Mouse (Mus musculus): ENCODE results near the gene Ly6g6d. TPM values are rescaled to one million over a fixed set of nuclear protein-coding genes. Genes with fewer than 3 reads are reported as not detected.

Ly6g6d gene
- polyA plus RNA-seq, 1 experiment: not detected

- TF ChIP-seq POLR2A (IDR thresholded peaks at IDR 0.05; ENCODE audit: insufficient read depth, low read depth, low read length) (no peak), CTCF (IDR thresholded peaks at IDR 0.05; ENCODE audit: insufficient read depth, low read depth, low read length) (no peak)
- no peak overlapping the region for H3K4me3 ChIP-seq (ENCODE audit: insufficient read depth, low read depth, low read length)
- peaks cover 12% of the 10 kb centered on the region; the same call in 1 of the 2 replicates for H3K4me1 ChIP-seq (ENCODE audit: control insufficient read depth, insufficient read depth, low read length)
- no peak overlapping the region for H3K27ac ChIP-seq (ENCODE audit: insufficient read depth, low read depth, low read length)
- 91% methylated on average over 3 of the region's 3 CpGs for WGBS
Observed at GRCm38 (mm10) chr17:35057090-35057489, 20.8 kb downstream of the Ly6g6d start.

GRCm38 (mm10) chr17:35055691-35056495 is 22.0 kb downstream of the Ly6g6d start:
- TF ChIP-seq CTCF (IDR thresholded peaks at IDR 0.05; ENCODE audit: insufficient read depth, low read depth, low read length) (no peak), POLR2A (IDR thresholded peaks at IDR 0.05; ENCODE audit: insufficient read depth, low read depth, low read length) (no peak)
- peaks cover 20% of the 10 kb centered on the region for H3K4me1 ChIP-seq (ENCODE audit: control insufficient read depth, insufficient read depth, low read length)
- 94% methylated on average over 7 of the region's 7 CpGs for WGBS
- no peak overlapping the region for H3K27ac ChIP-seq (ENCODE audit: insufficient read depth, low read depth, low read length)
- H3K4me3 ChIP-seq (ENCODE audit: insufficient read depth, low read depth, low read length): no peak overlapping the region

GRCm38 (mm10) chr17:35052271-35052798 is 25.5 kb downstream of the Ly6g6d start:
- Histone ChIP-seq H3K4me3 (ENCODE audit: insufficient read depth, low read depth, low read length) (no peak overlapping the region), H3K4me1 (ENCODE audit: control insufficient read depth, insufficient read depth, low read length) (peaks cover 24% of the 10 kb centered on the region), H3K27ac (ENCODE audit: insufficient read depth, low read depth, low read length) (0 out of 2 replicates have a peak overlapping the region, but pooled peaks have one; percentile 41)
- TF ChIP-seq POLR2A (IDR thresholded peaks at IDR 0.05; ENCODE audit: insufficient read depth, low read depth, low read length) (no peak), CTCF (IDR thresholded peaks at IDR 0.05; ENCODE audit: insufficient read depth, low read depth, low read length) (no peak)
- 79% methylated on average over 12 of the region's 12 CpGs for WGBS

GRCm38 (mm10) chr17:35051156-35052086 is 26.4 kb downstream of the Ly6g6d start:
- TF ChIP-seq POLR2A (IDR thresholded peaks at IDR 0.05; ENCODE audit: insufficient read depth, low read depth, low read length) (no peak), CTCF (IDR thresholded peaks at IDR 0.05; ENCODE audit: insufficient read depth, low read depth, low read length) (no peak)
- H3K4me1 ChIP-seq (ENCODE audit: control insufficient read depth, insufficient read depth, low read length): peaks cover 27% of the 10 kb centered on the region
- peak overlapping the region; percentile 41 for H3K27ac ChIP-seq (ENCODE audit: insufficient read depth, low read depth, low read length)
- peak overlapping the region; percentile 47 for H3K4me3 ChIP-seq (ENCODE audit: insufficient read depth, low read depth, low read length)
- 25% methylated on average over 21 of the region's 21 CpGs for WGBS

GRCm38 (mm10) chr17:35050126-35050750 is 27.6 kb downstream of the Ly6g6d start:
- 12% methylated on average over 27 of the region's 27 CpGs for WGBS
- peaks cover 33% of the 10 kb centered on the region for H3K4me1 ChIP-seq (ENCODE audit: control insufficient read depth, insufficient read depth, low read length)
- peak overlapping the region; percentile 47 for H3K4me3 ChIP-seq (ENCODE audit: insufficient read depth, low read depth, low read length)
- TF ChIP-seq CTCF (IDR thresholded peaks at IDR 0.05; ENCODE audit: insufficient read depth, low read depth, low read length) (no peak), POLR2A (IDR thresholded peaks at IDR 0.05; ENCODE audit: insufficient read depth, low read depth, low read length) (no peak)
- peak overlapping the region; percentile 47; the same call in 1 of the 2 replicates for H3K27ac ChIP-seq (ENCODE audit: insufficient read depth, low read depth, low read length)

- H3K4me3 ChIP-seq (ENCODE audit: insufficient read depth, low read depth, low read length): peak within 1 kb of the TSS; percentile 47
- peak within 1 kb of the TSS; percentile 47; the same call in 1 of the 2 replicates for H3K27ac ChIP-seq (ENCODE audit: insufficient read depth, low read depth, low read length)
- TF ChIP-seq POLR2A (IDR thresholded peaks at IDR 0.05; ENCODE audit: insufficient read depth, low read depth, low read length) (no peak), CTCF (IDR thresholded peaks at IDR 0.05; ENCODE audit: insufficient read depth, low read depth, low read length) (no peak)
- 22% methylated on average over 11 of the region's 11 CpGs for WGBS
- H3K4me1 ChIP-seq (ENCODE audit: control insufficient read depth, insufficient read depth, low read length): peaks cover 33% of the 10 kb centered on the region
Observed at GRCm38 (mm10) chr17:35049561-35050016, 28.3 kb downstream of the Ly6g6d start, which contains the start of gene Clic1. Clic1 (plus strand) TSS chr17:35049966.

GRCm38 (mm10) chr17:35048932-35049440 is 28.9 kb downstream of the Ly6g6d start:
- Histone ChIP-seq H3K27ac (ENCODE audit: insufficient read depth, low read depth, low read length) (no peak overlapping the region), H3K4me3 (ENCODE audit: insufficient read depth, low read depth, low read length) (no peak overlapping the region), H3K4me1 (ENCODE audit: control insufficient read depth, insufficient read depth, low read length) (peaks cover 33% of the 10 kb centered on the region)
- 84% methylated on average over 5 of the region's 5 CpGs for WGBS
- TF ChIP-seq POLR2A (IDR thresholded peaks at IDR 0.05; ENCODE audit: insufficient read depth, low read depth, low read length): no peak
- TF ChIP-seq CTCF (IDR thresholded peaks at IDR 0.05; ENCODE audit: insufficient read depth, low read depth, low read length): no peak

Data from olfactory bulb, adult 2 months (tissue).